Mouse (Mus musculus) layer of hippocampus, adult 11-12 months (tissue): ENCODE results near the gene Sem1.
"Not testable (repeated sequence)": the region's sequence is repeated elsewhere in the genome, so short reads cannot be mapped to it uniquely, and the experiment has no call there.

Experiments used
- DNase-seq: peaks from one replicate; pipeline ENCODE4 v3.0.0; 2022; ENCODE audit warnings: low spot score

Sem1 gene

DNA sequence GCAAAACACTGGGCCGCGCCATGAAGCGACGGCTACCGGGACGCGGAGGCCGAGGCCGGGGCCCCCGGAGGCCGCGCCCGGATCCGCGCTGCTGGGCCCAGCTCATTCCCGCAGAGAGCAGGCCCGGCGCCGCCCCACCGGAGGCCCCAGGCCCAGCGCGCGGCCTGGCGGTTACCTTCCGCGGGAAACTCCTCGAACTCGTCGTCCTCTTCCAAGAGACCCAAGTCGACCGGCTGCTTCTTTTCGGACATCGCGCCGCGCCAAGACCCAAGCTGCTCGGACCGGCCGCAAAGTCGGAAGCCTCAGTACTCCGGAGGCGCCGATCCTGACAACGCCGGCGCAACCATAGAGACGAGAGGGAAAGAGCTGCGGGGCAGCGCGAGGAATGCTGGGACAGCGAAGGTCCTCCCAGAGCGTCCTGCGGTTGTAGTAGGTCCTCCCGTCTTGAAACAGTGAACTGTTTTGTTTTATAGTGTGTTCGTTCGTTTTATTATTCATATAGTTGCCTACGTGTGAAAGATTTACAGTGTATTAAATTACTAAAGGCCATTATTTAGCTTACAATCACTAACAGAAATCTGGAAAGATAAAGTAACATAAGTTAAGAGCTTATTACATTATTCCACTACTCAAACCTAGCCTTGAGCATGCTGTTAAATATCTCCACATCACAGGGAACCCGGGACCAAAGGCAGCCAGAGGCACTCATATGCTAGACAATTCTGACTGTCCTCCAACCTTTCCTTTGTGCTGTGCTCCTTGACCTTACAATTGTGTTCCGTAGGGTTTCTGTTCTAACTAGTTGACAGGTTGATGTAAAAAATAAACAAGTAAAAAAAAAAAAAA is at the start of gene Sem1:
Sem1 (minus strand) TSS at position 360 of the 846 bp plus-strand sequence.
- DNase-seq, result peak; percentile 86

DNA sequence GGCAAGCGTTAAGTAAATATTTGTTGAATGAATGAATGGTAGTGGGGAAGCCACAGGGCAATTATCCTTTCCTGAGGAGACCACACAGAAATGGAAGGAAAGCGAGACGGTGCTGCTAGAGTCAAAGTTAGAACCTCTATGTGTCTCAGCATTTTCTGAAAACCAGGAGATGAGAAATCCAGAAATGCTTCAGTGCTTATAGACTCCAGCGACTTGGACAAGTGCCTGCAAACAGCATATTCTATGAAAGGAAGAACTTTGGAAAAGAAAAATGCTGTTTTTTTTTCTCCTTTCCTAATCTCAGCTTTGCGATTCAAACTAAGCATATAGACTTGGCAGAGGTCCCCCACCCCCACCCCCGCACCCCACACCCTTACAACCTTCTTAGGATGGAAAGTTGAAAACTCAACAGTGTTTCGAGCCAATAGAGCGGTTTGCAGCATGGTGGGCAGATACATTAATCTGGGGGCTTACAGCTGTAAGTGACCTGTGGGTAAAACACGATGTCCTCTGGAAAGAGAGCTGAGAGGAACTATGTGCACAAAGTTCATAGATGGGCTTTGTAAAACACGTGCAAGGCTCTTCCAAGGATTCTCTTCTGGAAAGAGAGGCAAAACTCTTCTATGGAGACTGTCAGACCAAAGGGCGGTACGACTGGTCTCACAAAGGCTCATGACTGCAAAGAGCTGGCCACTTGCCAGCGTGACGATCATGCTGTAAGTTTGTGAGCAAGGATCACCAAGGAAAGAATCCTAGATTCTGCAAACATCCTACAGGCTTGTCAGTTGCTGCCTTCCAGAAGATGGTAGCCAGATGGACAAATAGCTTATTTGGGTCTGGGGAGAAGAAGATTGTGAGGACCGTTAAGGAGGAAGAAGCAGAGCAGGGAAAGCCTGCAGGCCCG is 44.6 kb upstream of the Sem1 start:
- DNase-seq, result peak; percentile 4

DNA sequence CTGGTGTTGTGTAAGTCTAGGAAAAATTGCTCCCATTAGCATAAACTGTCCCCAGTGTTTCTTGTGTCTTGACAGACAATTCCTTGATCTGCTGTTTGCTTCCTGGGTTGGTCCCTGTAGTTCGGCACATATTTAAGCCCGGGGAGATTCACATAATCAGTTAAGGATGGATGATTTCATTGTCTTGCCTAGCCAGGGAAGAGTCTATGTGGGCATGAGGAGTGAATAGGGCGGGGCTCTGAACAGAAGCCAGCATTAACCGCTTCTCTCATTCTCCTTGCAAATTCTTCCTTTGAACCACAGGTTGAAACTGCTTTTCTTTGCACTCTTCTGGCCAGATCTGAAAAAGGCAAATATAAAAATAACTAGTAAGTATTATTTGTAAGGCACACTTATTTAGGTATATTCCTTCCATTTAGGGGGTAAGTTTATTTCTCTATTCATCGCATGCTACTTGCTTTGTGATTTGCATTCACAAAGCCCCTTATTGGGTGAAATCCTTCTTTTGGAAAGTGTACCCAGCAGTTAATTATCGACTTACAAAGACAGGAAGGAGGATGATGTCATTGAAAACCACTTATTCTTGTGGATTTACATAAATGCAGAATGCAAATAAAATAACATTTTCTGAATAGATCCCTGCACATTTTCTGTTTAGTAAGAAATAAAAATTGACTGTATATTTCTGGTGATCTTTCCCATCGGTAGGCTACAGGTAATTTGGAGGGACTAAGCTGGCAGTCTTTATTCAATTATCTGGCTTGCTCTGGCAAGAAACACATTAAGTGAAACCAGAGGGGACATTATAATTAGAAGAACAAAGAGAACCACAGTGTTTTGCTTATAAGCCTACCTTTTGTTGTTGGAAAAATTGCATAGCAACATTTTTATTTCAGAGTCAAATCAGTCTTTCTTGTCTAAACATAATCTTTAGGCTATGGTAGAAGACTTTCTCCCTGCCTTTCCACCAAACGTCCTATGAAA is 25.4 kb upstream of the Sem1 start:
- DNase-seq, result no peak

DNA sequence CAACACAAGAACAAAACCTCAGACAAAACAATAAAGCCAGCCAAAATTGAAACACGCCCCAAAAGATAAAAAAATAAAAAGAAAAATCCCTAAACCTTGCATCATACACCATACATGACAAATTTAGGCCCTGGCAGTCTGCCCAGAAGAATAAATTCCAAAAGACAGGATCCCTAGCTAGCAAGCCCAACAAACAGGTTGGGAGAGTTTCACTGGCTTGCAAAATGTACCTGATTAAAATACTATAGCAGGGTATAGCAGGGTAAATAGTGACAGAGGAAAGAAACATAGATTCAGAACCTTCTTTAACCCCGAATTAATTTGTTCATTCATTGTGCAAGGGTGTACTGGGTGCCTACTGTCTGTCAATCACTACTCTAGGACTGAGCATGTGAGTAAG is 7.8 kb upstream of the Sem1 start:
- DNase-seq, result no peak

DNA sequence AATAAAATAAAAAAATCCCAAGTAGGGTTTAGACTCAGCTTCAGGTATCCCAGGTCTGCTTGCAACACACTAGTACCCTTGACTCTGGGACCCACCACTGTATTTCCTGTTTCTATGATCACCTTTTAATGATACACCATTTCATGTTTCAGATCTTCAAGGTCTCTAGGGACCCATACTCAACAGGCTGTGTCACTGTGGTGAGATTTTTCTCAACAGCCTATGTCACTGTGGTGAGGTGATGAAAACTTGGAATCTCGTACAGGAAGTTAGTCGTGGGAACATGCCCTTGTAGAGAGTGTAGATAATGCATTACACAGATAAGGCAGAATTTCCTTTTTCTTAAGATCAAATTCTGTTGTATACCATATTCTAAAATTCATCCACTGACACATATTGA is 3.4 kb upstream of the Sem1 start:
- DNase-seq, result no peak

DNA sequence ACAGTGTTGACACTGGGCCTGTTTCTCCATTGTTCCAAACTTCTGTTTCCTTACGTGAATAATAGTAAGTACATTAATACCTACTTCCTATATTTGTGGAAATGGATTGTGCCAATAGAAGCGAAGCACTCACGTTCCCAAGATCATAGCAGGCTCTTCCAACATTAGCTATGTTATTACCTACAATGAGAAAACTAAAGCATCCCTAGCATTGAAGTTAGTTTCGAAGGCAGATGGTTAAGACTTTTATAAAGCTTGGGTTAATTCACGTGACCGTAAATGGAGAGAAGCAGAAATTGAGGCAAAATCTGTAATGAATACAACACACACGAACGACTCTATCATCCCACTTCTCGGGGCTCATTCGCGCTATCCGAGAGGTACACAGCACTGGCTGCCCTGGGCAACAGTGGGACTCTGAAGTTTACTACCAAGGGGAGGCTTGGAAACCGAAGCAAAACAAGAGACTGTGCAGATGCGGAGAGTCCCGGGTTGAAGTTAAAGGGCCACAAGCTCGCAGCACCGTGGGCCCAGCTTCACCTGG is 650 bp downstream of the Sem1 start:
- DNase-seq, result no peak

DNA sequence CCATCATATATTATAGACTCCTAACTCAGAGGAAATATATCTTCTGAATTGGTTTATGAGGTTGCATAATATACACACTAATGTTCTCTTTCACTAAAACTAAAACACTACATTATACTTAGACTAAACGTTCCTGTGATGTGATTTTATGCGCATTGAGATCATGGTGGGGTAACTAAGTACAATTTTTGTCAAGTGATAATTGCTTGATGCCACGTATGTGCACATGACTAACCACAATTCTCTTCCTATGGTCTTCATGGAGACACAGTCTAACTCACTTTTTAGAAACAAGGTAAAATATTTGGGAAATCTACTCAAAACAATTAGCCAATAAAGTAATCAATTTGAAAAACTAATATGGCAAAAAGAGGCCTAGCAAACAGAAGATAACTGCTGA is 1.2 kb downstream of the Sem1 start:
- DNase-seq, result no peak

DNA sequence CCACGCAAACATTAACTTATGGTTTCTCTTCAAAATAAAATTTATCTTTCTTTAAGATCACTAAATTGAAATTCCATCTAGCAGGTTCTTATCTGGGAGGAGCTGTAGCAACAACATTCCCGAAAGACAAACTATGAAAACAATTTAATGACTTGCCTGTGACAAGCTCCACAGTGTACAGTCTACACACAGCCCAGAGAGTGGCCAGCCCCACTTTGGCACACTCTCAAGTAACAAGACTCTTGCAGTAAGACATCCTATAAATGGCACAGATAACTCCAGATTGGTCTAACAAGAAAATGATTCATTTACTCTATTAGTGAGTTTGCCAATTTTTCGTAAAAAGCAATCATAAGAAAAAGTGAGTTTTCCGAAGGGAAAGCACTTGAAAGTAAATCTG is 2.7 kb downstream of the Sem1 start:
- no peak for DNase-seq

DNA sequence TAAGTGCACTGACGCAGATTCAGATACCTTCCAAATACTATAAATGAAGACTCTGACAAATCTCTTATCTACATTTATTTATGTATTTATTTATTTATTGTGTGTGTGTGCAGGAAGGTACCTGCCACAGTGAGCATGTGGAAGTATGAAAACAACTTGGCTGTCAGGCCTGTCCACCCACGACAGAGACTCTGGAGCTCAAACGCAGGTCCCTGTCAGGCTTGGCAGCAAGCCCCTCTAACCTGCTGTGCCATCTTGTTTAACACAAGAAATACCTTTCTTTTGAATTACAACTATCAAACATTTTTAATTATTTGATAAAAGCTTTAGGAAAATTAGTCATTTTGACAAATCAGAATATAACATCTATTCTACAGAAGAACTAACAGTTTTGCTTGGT is 10.0 kb downstream of the Sem1 start:
- DNase-seq, result no peak

DNA sequence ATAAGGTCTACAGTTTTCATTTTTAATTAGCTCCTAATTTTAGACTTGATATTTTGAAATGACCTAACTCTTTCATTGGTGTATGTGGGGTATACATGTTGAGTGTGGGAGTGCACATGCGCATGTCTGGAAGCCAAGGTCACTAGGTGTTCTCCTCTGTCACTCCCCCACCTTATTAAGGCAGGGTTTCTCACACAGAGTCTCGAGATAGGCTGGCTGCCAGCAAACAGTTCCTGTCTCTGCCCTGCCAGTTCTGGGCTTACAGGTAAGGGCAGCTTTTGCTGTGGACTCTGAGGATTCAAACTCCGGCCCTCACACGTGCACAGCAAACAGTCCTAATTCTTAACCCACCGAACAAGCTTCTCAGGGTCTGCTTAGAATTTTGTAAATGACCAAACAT is 14.8 kb downstream of the Sem1 start:
- no peak for DNase-seq

DNA sequence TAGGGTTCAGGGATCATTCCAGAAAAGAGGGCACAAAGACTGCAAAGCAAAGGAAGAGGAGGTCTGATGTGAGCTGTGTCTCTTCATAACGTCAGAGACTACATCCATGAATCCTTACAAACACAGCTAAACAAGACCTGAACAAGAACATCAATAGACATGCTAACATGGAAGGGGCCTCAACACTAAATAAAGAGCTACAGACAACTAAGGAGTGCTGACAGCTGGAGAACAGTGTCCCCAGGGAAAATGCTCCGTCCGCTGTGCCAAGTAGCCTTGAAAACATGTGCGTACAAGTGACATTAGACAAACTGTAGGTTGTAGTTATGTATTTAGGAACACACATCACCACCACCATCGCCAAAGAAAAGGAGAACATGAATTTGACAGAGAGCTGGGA is 15.7 kb downstream of the Sem1 start:
- DNase-seq, result no peak

DNA sequence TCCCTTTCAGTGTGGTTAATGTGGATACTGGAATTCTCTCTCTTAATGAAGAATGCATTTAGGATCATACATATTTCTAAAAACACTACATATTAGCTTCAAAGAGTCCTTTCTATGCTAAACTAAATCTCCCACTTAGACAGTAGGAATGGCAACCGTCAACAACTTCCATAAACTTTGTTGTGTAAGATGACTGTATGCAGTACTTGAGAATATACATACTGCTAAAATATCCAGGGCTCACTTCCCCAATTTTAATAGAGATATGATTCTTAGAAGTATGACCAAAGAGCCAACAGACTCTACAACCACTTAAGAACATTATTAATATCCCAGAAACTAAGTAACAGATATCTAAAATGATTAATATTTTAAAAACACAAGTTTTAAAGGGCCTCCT is 20.8 kb downstream of the Sem1 start:
- no peak for DNase-seq

DNA sequence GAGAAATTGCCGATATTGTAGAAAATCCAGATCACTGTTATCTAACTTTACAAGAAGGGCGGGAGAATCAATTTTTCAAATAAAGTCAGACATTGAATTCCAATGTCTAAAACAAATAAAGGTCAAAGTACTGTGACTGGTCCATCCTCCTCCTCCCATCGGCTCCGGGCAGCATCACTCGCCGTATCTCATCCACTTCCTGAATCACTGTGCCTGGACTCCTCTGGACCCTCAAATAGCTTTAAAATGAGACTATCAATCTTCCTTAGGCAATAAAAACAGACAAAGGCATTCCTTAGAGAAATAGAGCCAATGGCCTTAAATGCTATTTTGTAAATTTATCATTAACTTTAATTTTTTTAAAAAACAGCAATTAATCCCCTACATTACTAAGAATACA is 26.5 kb downstream of the Sem1 start:
- no peak for DNase-seq

DNA sequence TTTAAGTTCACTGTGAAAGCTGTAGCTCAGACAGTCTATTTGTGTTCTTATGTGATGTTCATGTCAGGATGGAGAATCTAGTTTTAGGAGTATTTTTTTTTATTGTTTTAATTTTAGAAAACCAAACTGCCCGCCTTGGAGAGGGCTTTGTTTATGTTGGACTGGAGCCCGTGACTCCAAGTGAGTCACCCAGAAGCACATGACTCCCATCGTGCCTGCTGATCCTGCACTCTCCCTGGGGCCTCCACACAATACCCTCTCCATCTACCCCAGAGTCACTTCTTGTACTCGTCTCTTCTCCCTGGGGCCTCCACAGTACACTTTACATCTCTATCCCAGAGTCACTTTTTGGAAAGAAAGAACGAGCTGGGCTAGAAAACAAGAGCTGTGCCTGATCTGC is 30.5 kb downstream of the Sem1 start:
- no peak for DNase-seq

DNA sequence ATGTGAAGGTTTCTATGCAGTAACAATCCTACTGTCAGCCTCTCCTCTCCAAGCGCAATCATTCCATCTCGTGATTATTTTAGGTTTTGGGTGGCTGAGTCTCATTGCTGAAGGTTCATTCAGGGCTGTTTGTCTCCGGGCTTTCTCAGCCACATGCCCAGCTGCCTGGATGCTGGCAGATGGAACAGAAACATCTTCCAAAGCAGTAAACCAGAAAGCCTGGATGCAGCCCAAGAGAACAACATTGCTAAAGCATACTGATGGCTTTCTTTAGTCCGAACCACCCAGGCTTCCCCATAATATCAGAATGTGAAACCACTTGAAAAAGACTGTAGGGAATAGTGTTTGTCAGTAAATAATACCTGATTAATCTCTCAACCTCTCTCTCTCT is 34.2 kb downstream of the Sem1 start:
- DNase-seq, result peak; percentile 51

DNA sequence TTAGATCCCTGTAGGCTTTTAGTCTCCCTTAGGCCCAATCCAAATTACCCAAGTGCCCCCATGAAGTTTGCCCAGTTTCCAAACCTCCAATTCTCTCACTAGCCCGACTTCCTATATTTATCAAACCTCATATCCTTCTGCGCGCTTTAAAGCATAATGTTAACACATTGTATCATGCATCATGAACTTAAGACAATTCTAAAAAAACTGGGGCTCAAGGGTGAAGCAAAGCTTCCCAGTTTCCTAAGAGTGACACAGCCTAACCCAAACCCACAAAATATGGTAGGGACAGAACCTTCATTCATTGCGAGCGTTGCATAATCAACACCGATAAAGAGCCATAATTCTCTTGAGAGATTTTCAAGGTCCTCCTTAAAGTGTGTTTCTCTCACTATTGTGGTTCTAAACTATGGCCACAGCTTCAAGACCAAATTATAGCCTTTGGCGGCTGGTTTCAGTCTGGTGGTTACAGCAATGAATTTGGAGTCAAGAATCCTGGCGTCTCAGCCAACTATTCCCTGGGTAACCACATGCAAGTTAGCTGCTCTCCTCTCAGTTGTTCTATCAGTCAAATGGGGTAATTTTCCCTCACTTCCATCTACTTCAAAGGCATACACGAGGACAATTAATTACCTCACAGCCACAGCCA is 34.7 kb downstream of the Sem1 start:
- DNase-seq, result no peak

DNA sequence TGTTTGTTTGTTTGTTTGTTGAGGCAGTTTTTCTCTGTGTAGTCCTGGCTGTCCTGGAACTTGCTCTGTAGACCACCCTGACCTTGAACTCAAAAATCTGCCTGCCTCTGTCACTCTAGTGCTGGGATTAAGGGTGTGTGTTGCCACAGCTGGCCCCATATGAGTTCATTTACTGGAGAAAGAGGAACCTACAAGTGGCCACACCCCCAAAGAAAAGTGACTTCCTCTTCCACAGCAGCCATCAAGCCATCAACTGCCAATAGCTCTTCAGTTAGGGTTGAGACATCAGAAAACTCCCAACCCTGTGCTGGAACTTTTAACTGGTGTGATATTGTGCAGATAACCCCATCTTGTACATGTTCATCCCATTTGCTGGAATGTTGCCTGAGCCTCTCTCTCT is 36.3 kb downstream of the Sem1 start:
- DNase-seq, result no peak

DNA sequence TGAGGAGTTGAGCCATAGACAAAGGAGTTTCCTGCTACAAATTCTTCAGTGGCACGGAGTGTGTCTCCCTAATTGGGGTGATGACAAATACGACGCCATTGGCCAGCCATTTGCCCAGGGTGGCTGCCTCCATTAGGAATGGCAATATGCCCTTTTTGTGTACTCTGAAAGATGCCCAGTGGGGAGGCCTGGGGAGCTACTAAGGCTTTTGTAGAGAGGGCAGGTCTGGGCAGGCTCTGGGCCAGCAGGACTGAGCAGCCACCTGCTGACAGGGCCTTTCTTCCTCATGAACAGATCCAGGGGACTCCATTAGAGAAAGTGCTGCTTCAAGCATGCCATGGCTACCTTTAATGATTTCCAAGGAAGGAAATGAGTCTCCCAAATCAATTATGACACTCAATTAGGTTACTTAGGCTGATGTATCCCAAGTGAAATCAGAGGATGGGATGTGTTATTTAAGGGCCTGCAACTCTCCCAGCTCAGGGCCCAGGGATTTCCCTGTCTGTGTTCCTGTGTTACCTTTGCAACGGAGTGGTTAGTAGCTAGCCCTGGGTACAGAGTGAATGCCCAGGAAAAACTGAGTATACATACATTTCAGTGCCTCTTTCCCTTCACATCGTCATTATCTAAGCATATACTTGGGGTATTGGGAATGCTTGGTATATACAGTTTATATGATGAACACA is 41.5 kb downstream of the Sem1 start:
- DNase-seq, result no peak

DNA sequence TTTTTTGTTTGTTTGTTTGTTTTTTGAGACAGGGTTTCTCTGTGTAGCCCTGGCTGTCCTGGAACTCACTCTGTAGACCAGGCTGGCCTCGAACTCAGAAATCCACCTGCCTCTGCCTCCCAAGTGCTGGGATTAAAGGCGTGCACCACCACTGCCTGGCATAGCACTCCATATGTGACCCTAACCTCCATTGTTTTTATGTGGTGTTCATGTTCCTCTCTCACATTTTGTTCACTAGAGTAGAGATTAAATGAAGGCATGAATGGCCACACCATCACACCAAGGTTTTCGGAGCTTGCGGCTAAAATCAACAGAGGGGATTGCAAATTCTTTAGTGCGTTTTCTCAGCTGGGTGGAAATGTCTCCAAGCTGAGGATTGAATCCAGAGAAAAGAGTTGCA is 42.1 kb downstream of the Sem1 start:
- DNase-seq, result not testable (repeated sequence)
